In genomic region chr1:132851296-132851695, GRCm38 (mm10) we compare ENCODE assay signal across 27 mouse cellular contexts. TPM values are rescaled to one million over a fixed set of nuclear protein-coding genes. Genes with fewer than 3 reads are reported as not detected.
A peak's percentile ranks its signal among the peaks of the same experiment; 100 is the strongest.
DNase-seq lines count a peak whose midpoint lies in the region; ATAC-seq and TF ChIP-seq lines count a peak whose summit lies in the region.
"Had no signal": no experiment of that assay in that cellular context is flagged by ENCODE, and none has a peak within 500 bp of the region (broad histone marks: within the 10 kb centered on the region; RNA-seq: fewer than 3 reads in every experiment).

No protein-coding gene starts in this region.

- H3K4me2 ChIP-seq in heart, embryonic 13.5 days: no peak overlapping the region
- H3K4me2 ChIP-seq in midbrain, embryonic 11.5 days: no peak overlapping the region
- no peak overlapping the region for H3K4me2 ChIP-seq in midbrain, embryonic 14.5 days (ENCODE audit: low read length)
- no peak overlapping the region for H3K4me2 ChIP-seq in kidney, embryonic 16.5 days (replicated peaks; ENCODE audit: low read depth, low read length)
- H3K4me2 ChIP-seq: hindbrain, embryonic 15.5 days; limb, embryonic 12.5 days; liver, embryonic 15.5 days; lung, embryonic 14.5 days; neural tube, embryonic 15.5 days; stomach, embryonic 15.5 days had no signal

- H3K27me3 ChIP-seq in heart, embryonic 13.5 days (replicated peaks): no peaks in the 10 kb centered on the region
- H3K27me3 ChIP-seq in midbrain, embryonic 11.5 days (ENCODE audit: control insufficient read depth, insufficient read depth, low read length): no peaks in the 10 kb centered on the region
- no peaks in the 10 kb centered on the region for H3K27me3 ChIP-seq in midbrain, embryonic 14.5 days (ENCODE audit: control insufficient read depth, insufficient read depth, low read length)
- H3K27me3 ChIP-seq in kidney, embryonic 16.5 days (ENCODE audit: insufficient read depth, low read length): no peaks in the 10 kb centered on the region
- H3K27me3 ChIP-seq: hindbrain, embryonic 15.5 days; liver, embryonic 15.5 days; neural tube, embryonic 15.5 days; stomach, embryonic 15.5 days had no signal

- in situ Hi-C loops in ES-E14 (cut with MboI; ENCODE audit: low sequenced_read_pairs in 2 of 2, unreplicated experiment in 2 of 2): no loop called here

- no peak overlapping the region for H3K4me3 ChIP-seq in heart, embryonic 13.5 days
- no peak overlapping the region for H3K4me3 ChIP-seq in midbrain, embryonic 11.5 days (ENCODE audit: low read depth, low read length)
- H3K4me3 ChIP-seq in midbrain, embryonic 14.5 days (replicated peaks; ENCODE audit: low read depth, low read length): no peak overlapping the region
- no peak overlapping the region for H3K4me3 ChIP-seq in ES-E14 (ENCODE audit: insufficient read depth in 1 of 2, low read depth in 1 of 2, low read length in 2 of 2, poor library complexity in 1 of 2, severe bottlenecking in 1 of 2)
- no peak overlapping the region for H3K4me3 ChIP-seq in kidney, embryonic 16.5 days (ENCODE audit: low read length)
- H3K4me3 ChIP-seq: erythroblast, embryonic 14.5 days; hindbrain, embryonic 10.5 days; hindbrain, embryonic 15.5 days; layer of hippocampus, adult 2 months; left cerebral cortex, adult 2 months; limb, embryonic 12.5 days; liver, embryonic 15.5 days; neural tube, embryonic 15.5 days; stomach, embryonic 15.5 days had no signal

- DNase-seq in heart, adult 18-20 months: no peak
- DNase-seq in midbrain, embryonic 11.5 days (ENCODE audit: low spot score, missing footprints): peak; percentile 12
- no peak for DNase-seq in midbrain, embryonic 14.5 days
- no peak for DNase-seq in ES-E14 (ENCODE audit: low read depth, low spot score)
- DNase-seq: B cell, adult 2 months; cerebellum, adult 11-12 months; cerebellum, adult 9-11 months; kidney, adult 11 months; kidney, postnatal 25 days; right cerebral cortex, postnatal 25 days had no signal

- 65% methylated on average over 2 of the region's 2 CpGs for WGBS in heart, embryonic 13.5 days
- WGBS in midbrain, embryonic 11.5 days: 67% methylated on average over 2 of the region's 2 CpGs
- WGBS in midbrain, embryonic 14.5 days: 84% methylated on average over 2 of the region's 2 CpGs
- 65% methylated on average over 2 of the region's 2 CpGs for WGBS in kidney, embryonic 16.5 days

- no peaks in the 10 kb centered on the region for H3K36me3 ChIP-seq in heart, embryonic 13.5 days
- H3K36me3 ChIP-seq in midbrain, embryonic 11.5 days (ENCODE audit: control insufficient read depth, insufficient read depth, low read length): no peaks in the 10 kb centered on the region
- no peaks in the 10 kb centered on the region for H3K36me3 ChIP-seq in midbrain, embryonic 14.5 days (ENCODE audit: control insufficient read depth, insufficient read depth, low read length)
- no peaks in the 10 kb centered on the region; the same call in 1 of the 2 replicates for H3K36me3 ChIP-seq in ES-E14 (ENCODE audit: control insufficient read depth, insufficient read depth, low read length, poor library complexity, severe bottlenecking)
- no peaks in the 10 kb centered on the region for H3K36me3 ChIP-seq in kidney, embryonic 16.5 days (ENCODE audit: insufficient read depth, low read length)
- H3K36me3 ChIP-seq: hindbrain, embryonic 10.5 days; hindbrain, embryonic 15.5 days; limb, embryonic 12.5 days; liver, embryonic 15.5 days; neural tube, embryonic 15.5 days; stomach, embryonic 15.5 days had no signal

- H3K9ac ChIP-seq in heart, embryonic 13.5 days: no peak overlapping the region
- H3K9ac ChIP-seq in midbrain, embryonic 11.5 days (ENCODE audit: low read length): no peak overlapping the region
- no peak overlapping the region for H3K9ac ChIP-seq in midbrain, embryonic 14.5 days (replicated peaks; ENCODE audit: low read length)
- no peak overlapping the region for H3K9ac ChIP-seq in ES-E14 (ENCODE audit: insufficient read depth, low read depth, low read length, poor library complexity, severe bottlenecking)
- no peak overlapping the region for H3K9ac ChIP-seq in kidney, embryonic 16.5 days (replicated peaks; ENCODE audit: low read length)
- H3K9ac ChIP-seq: hindbrain, embryonic 15.5 days; limb, embryonic 12.5 days; liver, embryonic 15.5 days; lung, embryonic 14.5 days; neural tube, embryonic 15.5 days; stomach, embryonic 15.5 days had no signal

- peaks cover 46% of the 10 kb centered on the region for H3K4me1 ChIP-seq in heart, embryonic 13.5 days
- peaks cover 3% of the 10 kb centered on the region; the same call in 1 of the 2 replicates for H3K4me1 ChIP-seq in midbrain, embryonic 11.5 days (ENCODE audit: control insufficient read depth, insufficient read depth, low read length)
- peaks cover 4% of the 10 kb centered on the region for H3K4me1 ChIP-seq in midbrain, embryonic 14.5 days (ENCODE audit: control insufficient read depth, insufficient read depth, low read length)
- H3K4me1 ChIP-seq in ES-E14 (ENCODE audit: control insufficient read depth in 2 of 2, insufficient read depth in 2 of 2, low read length in 2 of 2, poor library complexity in 1 of 2): peaks cover 12 to 28% of the 10 kb centered on the region in 2 experiments
- no peaks in the 10 kb centered on the region for H3K4me1 ChIP-seq in kidney, embryonic 16.5 days (ENCODE audit: insufficient read depth, low read length)
- H3K4me1 ChIP-seq: liver, embryonic 15.5 days; stomach, embryonic 15.5 days had no signal

- peaks cover 13% of the 10 kb centered on the region for H3K9me3 ChIP-seq in heart, embryonic 13.5 days
- H3K9me3 ChIP-seq in midbrain, embryonic 11.5 days (ENCODE audit: control insufficient read depth, low read length): no peaks in the 10 kb centered on the region; the same call in 1 of the 2 replicates
- H3K9me3 ChIP-seq in midbrain, embryonic 14.5 days (ENCODE audit: control insufficient read depth, low read length): peaks cover 18% of the 10 kb centered on the region; the same call in 1 of the 2 replicates
- peaks cover 3% of the 10 kb centered on the region; the same call in 1 of the 2 replicates for H3K9me3 ChIP-seq in ES-E14 (ENCODE audit: control insufficient read depth, insufficient read depth, low read depth, low read length)
- H3K9me3 ChIP-seq in kidney, embryonic 16.5 days (ENCODE audit: low read length): 0 out of 2 replicates have a peak, but pooled peaks cover 5% of the 10 kb centered on the region
- H3K9me3 ChIP-seq: hindbrain, embryonic 15.5 days; liver, embryonic 15.5 days; neural tube, embryonic 15.5 days; stomach, embryonic 15.5 days had no signal

- no peak for ATAC-seq in heart, embryonic 13.5 days (ENCODE audit: extremely low read depth, insufficient number of reproducible peaks, low FRiP score, low TSS enrichment)
- ATAC-seq in midbrain, embryonic 11.5 days (ENCODE audit: low FRiP score): no peak
- no peak for ATAC-seq in midbrain, embryonic 14.5 days (ENCODE audit: low FRiP score, low TSS enrichment)
- no peak for ATAC-seq in kidney, embryonic 16.5 days (ENCODE audit: low FRiP score, low TSS enrichment)
- ATAC-seq: inflammation-experienced regulatory T-cells, adult 6 months; Patski had no signal

- H3K27ac ChIP-seq in heart, embryonic 13.5 days (replicated peaks): peak overlapping the region; percentile 88
- H3K27ac ChIP-seq in midbrain, embryonic 11.5 days (ENCODE audit: low read depth, low read length): no peak overlapping the region
- no peak overlapping the region for H3K27ac ChIP-seq in midbrain, embryonic 14.5 days (replicated peaks; ENCODE audit: low read depth, low read length)
- peak overlapping the region; percentile 46 for H3K27ac ChIP-seq in ES-E14 (ENCODE audit: insufficient read depth, low read depth, low read length, poor library complexity, severe bottlenecking)
- no peak overlapping the region for H3K27ac ChIP-seq in kidney, embryonic 16.5 days (ENCODE audit: low read length)
- H3K27ac ChIP-seq: hindbrain, embryonic 10.5 days; hindbrain, embryonic 15.5 days; layer of hippocampus, adult 2 months; left cerebral cortex, adult 2 months; limb, embryonic 12.5 days; liver, embryonic 15.5 days; neural tube, embryonic 15.5 days; stomach, embryonic 15.5 days had no signal

TF ChIP-seq in ES-E14, 5 proteins besides CTCF, POLR2A, EP300 and RAD21:
- TF ChIP-seq MAFK (IDR thresholded peaks at IDR 0.05; ENCODE audit: insufficient read depth, low read depth, low read length) (peak; percentile 92), ZC3H11A (IDR thresholded peaks at IDR 0.05; ENCODE audit: borderline replicate concordance, low read depth, low read length) (no peak)

RNA-seq across cellular contexts. Expression of gene Lrrn2, which starts 28.8 kb away (rescaled TPM):
- polyA plus RNA-seq in heart, embryonic 13.5 days (2015; fragmentation: Nextera tagmentation; extraction: Ambion mirVana): 8.2 and 8.7 TPM in 2 replicates
- total RNA-seq in heart, adult 18-20 months (2021): 1 to 10 TPM; 3.8 to 4.2 TPM
- 8.0 and 9.4 TPM in 2 replicates for polyA plus RNA-seq in midbrain, embryonic 11.5 days (2014; fragmentation: Nextera tagmentation; extraction: Ambion mirVana)
- 36.5 and 37.0 TPM in 2 replicates for polyA plus RNA-seq in midbrain, embryonic 14.5 days (2014; fragmentation: Nextera tagmentation; extraction: Ambion mirVana)
- 3.0 and 3.4 TPM in 2 replicates for total RNA-seq in ES-E14 (2012; rRNA removed)
- 4.1 and 5.2 TPM in 2 replicates for polyA plus RNA-seq in kidney, embryonic 16.5 days (2015; fragmentation: Nextera tagmentation; extraction: Ambion mirVana)
- total RNA-seq: common myeloid progenitor, adult 5-6 weeks; liver, adult 2 months; MEL had no signal
- polyA plus RNA-seq: erythroblast, embryonic 14.5 days; liver, adult 2 months; Patski had no signal

Comparison
In these comparisons a context has a peak if more than half of its experiments do, and no peak if none do; other contexts are left out.
1. H3K27ac ChIP-seq: peak in heart, embryonic 13.5 days (single experiment) and ES-E14 (single experiment); none in midbrain, embryonic 11.5 days (single experiment), midbrain, embryonic 14.5 days (single experiment) and kidney, embryonic 16.5 days (single experiment).